In the genomic region with DNA sequence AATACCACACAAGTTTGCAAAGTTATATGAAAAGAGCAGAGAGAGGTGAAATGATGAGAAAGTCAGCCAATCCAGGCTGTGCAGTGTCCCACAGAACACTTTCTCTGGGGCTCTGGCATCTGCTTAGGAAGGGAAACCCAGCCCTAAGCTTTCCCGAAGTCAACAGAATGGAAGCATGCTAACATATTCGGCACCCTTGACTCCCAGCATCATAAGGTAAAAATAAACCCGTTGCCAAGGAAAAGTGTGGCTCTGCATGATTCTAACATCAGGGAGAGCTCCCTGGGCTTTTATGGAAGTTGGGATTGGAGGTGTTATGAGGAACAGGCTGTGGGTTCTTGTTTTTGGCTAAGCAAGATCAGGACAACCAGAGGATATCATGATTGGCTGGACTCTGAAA, we compare ENCODE assay signal across 18 mouse cellular contexts.
DNase-seq lines count a peak whose midpoint lies in the region; ATAC-seq lines count a peak whose summit lies in the region.
"Had no signal": no experiment of that assay in that cellular context is flagged by ENCODE, and none has a peak within 500 bp of the region (broad histone marks: within the 10 kb centered on the region; RNA-seq: fewer than 3 reads in every experiment).

No protein-coding gene starts in this region.

- DNase-seq in heart, adult 11 months, result peak; percentile 73
- peak; percentile 27 to 70 for DNase-seq in left cerebral cortex, postnatal 25 days (ENCODE audit: low spot score in 2 of 2)
- no peak for DNase-seq in left cerebral cortex, adult 8-10 months (ENCODE audit: low spot score in 2 of 2)
- peak; percentile 62 for DNase-seq in brain, adult 2 months (ENCODE audit: low read depth, low spot score)
- DNase-seq in kidney, postnatal 14 days, result no peak
- DNase-seq: adrenal gland, adult 2 months; adrenal gland, postnatal 10 days; adrenal gland, postnatal 25 days; cerebellum, adult 11-12 months; cerebellum, adult 2 months; cerebellum, adult 9-10 months; cerebellum, postnatal 10 days; cerebellum, postnatal 25 days had no signal

- WGBS in heart, embryonic 12.5 days, result 76% methylated on average over 3 of the region's 3 CpGs

- no peaks in the 10 kb centered on the region for H3K9me3 ChIP-seq in heart, embryonic 12.5 days (replicated peaks)
- H3K9me3 ChIP-seq: embryonic facial prominence, embryonic 10.5 days; embryonic facial prominence, embryonic 12.5 days; forebrain, embryonic 13.5 days; forebrain, embryonic 15.5 days had no signal

- no peak overlapping the region for H3K9ac ChIP-seq in heart, embryonic 12.5 days
- H3K9ac ChIP-seq: embryonic facial prominence, embryonic 12.5 days; forebrain, embryonic 13.5 days; forebrain, embryonic 15.5 days had no signal

- no peak overlapping the region for H3K4me3 ChIP-seq in heart, embryonic 12.5 days
- H3K4me3 ChIP-seq: embryonic facial prominence, embryonic 10.5 days; embryonic facial prominence, embryonic 12.5 days; forebrain, embryonic 13.5 days; forebrain, embryonic 15.5 days had no signal

- H3K27ac ChIP-seq in heart, embryonic 12.5 days (ENCODE audit: poor library complexity, severe bottlenecking), result no peak overlapping the region
- H3K27ac ChIP-seq: embryonic facial prominence, embryonic 10.5 days; embryonic facial prominence, embryonic 12.5 days; forebrain, embryonic 13.5 days; forebrain, embryonic 15.5 days had no signal

- no peak for ATAC-seq in heart, embryonic 12.5 days (ENCODE audit: insufficient number of reproducible peaks, low FRiP score)
- ATAC-seq: forebrain, embryonic 13.5 days; forebrain, embryonic 15.5 days had no signal

- no peaks in the 10 kb centered on the region for H3K27me3 ChIP-seq in heart, embryonic 12.5 days (replicated peaks)
- H3K27me3 ChIP-seq: embryonic facial prominence, embryonic 12.5 days; forebrain, embryonic 13.5 days; forebrain, embryonic 15.5 days had no signal

- H3K4me1 ChIP-seq in heart, embryonic 12.5 days (replicated peaks), result peaks cover 13% of the 10 kb centered on the region

- H3K4me2 ChIP-seq in heart, embryonic 12.5 days, result no peak overlapping the region
- H3K4me2 ChIP-seq: embryonic facial prominence, embryonic 12.5 days; forebrain, embryonic 13.5 days; forebrain, embryonic 15.5 days had no signal

- intact Hi-C loops in left cerebral cortex, postnatal 25 days (cut with DNase I), result loop anchor here (5.0 kb wide), 1 partner anchor 70 kb away; no protein-coding TSS in a partner anchor

- no peaks in the 10 kb centered on the region for H3K36me3 ChIP-seq in heart, embryonic 12.5 days
- H3K36me3 ChIP-seq: embryonic facial prominence, embryonic 10.5 days; embryonic facial prominence, embryonic 12.5 days; forebrain, embryonic 15.5 days had no signal

Comparison
In these comparisons a context has a peak if more than half of its experiments do, and no peak if none do; other contexts are left out.
1. DNase-seq: peak in heart, adult 11 months (single experiment), left cerebral cortex, postnatal 25 days (2 of 2) and brain, adult 2 months (single experiment); none in left cerebral cortex, adult 8-10 months (0 of 2) and kidney, postnatal 14 days (single experiment).